ENCODE assay signal across 15 mouse cellular contexts in genomic region chr3:122118651-122119214, GRCm38 (mm10).
DNase-seq lines count a peak whose midpoint lies in the region; ATAC-seq and TF ChIP-seq lines count a peak whose summit lies in the region.
"Had no signal": no experiment of that assay in that cellular context is flagged by ENCODE, and none has a peak within 500 bp of the region (broad histone marks: within the 10 kb centered on the region; RNA-seq: fewer than 3 reads in every experiment).

No protein-coding gene starts in this region.

- TF ChIP-seq EP300 in lung, postnatal 0 days (IDR thresholded peaks at IDR 0.05), result no peak

- H3K9ac ChIP-seq in heart, embryonic 16.5 days (ENCODE audit: low read length), result no peak overlapping the region
- no peak overlapping the region for H3K9ac ChIP-seq in lung, postnatal 0 days (replicated peaks; ENCODE audit: low read depth)
- H3K9ac ChIP-seq in intestine, embryonic 16.5 days (ENCODE audit: low read depth, low read length), result 0 out of 2 replicates have a peak overlapping the region, but pooled peaks have one; percentile 27
- peak overlapping the region; percentile 20; the same call in 1 of the 2 replicates for H3K9ac ChIP-seq in stomach, embryonic 16.5 days (ENCODE audit: low read length)
- H3K9ac ChIP-seq: liver, embryonic 15.5 days; midbrain, embryonic 15.5 days had no signal

- ATAC-seq in heart, embryonic 16.5 days (replicated peaks; ENCODE audit: extremely low read depth, insufficient read depth, low FRiP score), result no peak
- no peak for ATAC-seq in lung, postnatal 0 days
- peak; percentile 39 for ATAC-seq in intestine, embryonic 16.5 days
- no peak for ATAC-seq in stomach, embryonic 16.5 days (ENCODE audit: insufficient read depth, low FRiP score)
- ATAC-seq: hindbrain, postnatal 0 days; midbrain, embryonic 15.5 days had no signal

- H3K27me3 ChIP-seq in heart, embryonic 16.5 days (ENCODE audit: control insufficient read depth, insufficient read depth, low read length), result no peaks in the 10 kb centered on the region
- no peaks in the 10 kb centered on the region for H3K27me3 ChIP-seq in lung, postnatal 0 days (replicated peaks; ENCODE audit: insufficient read depth, low read length)
- no peaks in the 10 kb centered on the region for H3K27me3 ChIP-seq in intestine, embryonic 16.5 days (replicated peaks; ENCODE audit: control insufficient read depth, insufficient read depth, low read length)
- H3K27me3 ChIP-seq in stomach, embryonic 16.5 days (ENCODE audit: control insufficient read depth, insufficient read depth, low read length), result no peaks in the 10 kb centered on the region

- H3K27ac ChIP-seq in heart, embryonic 16.5 days (ENCODE audit: low read length), result peak overlapping the region; percentile 58
- H3K27ac ChIP-seq in lung, postnatal 0 days (ENCODE audit: low read length), result peak overlapping the region; percentile 78
- peak overlapping the region; percentile 71 for H3K27ac ChIP-seq in intestine, embryonic 16.5 days (ENCODE audit: low read length)
- peak overlapping the region; percentile 72 for H3K27ac ChIP-seq in stomach, embryonic 16.5 days (ENCODE audit: low read length)
- H3K27ac ChIP-seq: hindbrain, postnatal 0 days; left cerebral cortex, adult 2 months; midbrain, embryonic 15.5 days had no signal

- WGBS in heart, embryonic 16.5 days, result 41% methylated on average over 9 of the region's 9 CpGs
- 13% methylated on average over 9 of the region's 9 CpGs for WGBS in lung, postnatal 0 days
- WGBS in lung, adult 2 months, result 16% methylated on average over 9 of the region's 9 CpGs
- 38% methylated on average over 9 of the region's 9 CpGs for WGBS in intestine, embryonic 16.5 days
- WGBS in stomach, embryonic 16.5 days, result 27% methylated on average over 9 of the region's 9 CpGs

- H3K4me1 ChIP-seq in heart, embryonic 16.5 days (ENCODE audit: control insufficient read depth, insufficient read depth, low read length), result peaks cover 10% of the 10 kb centered on the region
- H3K4me1 ChIP-seq in lung, postnatal 0 days (ENCODE audit: insufficient read depth, low read depth, low read length), result peaks cover 20% of the 10 kb centered on the region
- H3K4me1 ChIP-seq in lung, adult 2 months (ENCODE audit: control insufficient read depth, insufficient read depth, low read length), result peaks cover 23% of the 10 kb centered on the region
- H3K4me1 ChIP-seq in intestine, embryonic 16.5 days (ENCODE audit: control insufficient read depth, insufficient read depth, low read length), result peaks cover 11% of the 10 kb centered on the region; the same call in 1 of the 2 replicates
- peaks cover 18% of the 10 kb centered on the region for H3K4me1 ChIP-seq in stomach, embryonic 16.5 days (ENCODE audit: control insufficient read depth, insufficient read depth, low read length)

- no peak for DNase-seq in heart, postnatal 25 days (ENCODE audit: low spot score)
- DNase-seq in lung, postnatal 0 days (ENCODE audit: low spot score), result no peak
- no peak for DNase-seq in lung, adult 2 months
- DNase-seq in left cerebral cortex, postnatal 14 days (ENCODE audit: low spot score in 2 of 2), result no peak
- DNase-seq: adrenal gland, postnatal 25 days; embryo, embryonic 11 days; right cerebral cortex, adult 18-20 months; thymus, postnatal 36 days had no signal

- no peak for TF ChIP-seq CTCF in lung, postnatal 0 days (IDR thresholded peaks at IDR 0.05)
- no peak for TF ChIP-seq CTCF in lung, adult 2 months (IDR thresholded peaks at IDR 0.05; ENCODE audit: insufficient read depth, low read length)

- no peak for TF ChIP-seq POLR2A in lung, adult 2 months (IDR thresholded peaks at IDR 0.05; ENCODE audit: borderline replicate concordance, extremely low read depth, low read depth, low read length)

- no peaks in the 10 kb centered on the region for H3K36me3 ChIP-seq in heart, embryonic 16.5 days (ENCODE audit: control insufficient read depth, insufficient read depth)
- H3K36me3 ChIP-seq in lung, postnatal 0 days (ENCODE audit: insufficient read depth, low read length), result no peaks in the 10 kb centered on the region
- H3K36me3 ChIP-seq in intestine, embryonic 16.5 days (ENCODE audit: control insufficient read depth, insufficient read depth, low read length), result no peaks in the 10 kb centered on the region
- H3K36me3 ChIP-seq in stomach, embryonic 16.5 days (ENCODE audit: control insufficient read depth, insufficient read depth, low read length), result no peaks in the 10 kb centered on the region
- H3K36me3 ChIP-seq: liver, embryonic 15.5 days; midbrain, embryonic 15.5 days had no signal

- no peak overlapping the region for H3K4me2 ChIP-seq in heart, embryonic 16.5 days (ENCODE audit: low read depth, low read length)
- H3K4me2 ChIP-seq in lung, postnatal 0 days (replicated peaks; ENCODE audit: low read depth, low read length), result no peak overlapping the region
- H3K4me2 ChIP-seq in intestine, embryonic 16.5 days (ENCODE audit: low read depth, low read length), result peak overlapping the region; percentile 3; the same call in 1 of the 2 replicates
- no peak overlapping the region for H3K4me2 ChIP-seq in stomach, embryonic 16.5 days (ENCODE audit: low read depth, low read length)
- H3K4me2 ChIP-seq: liver, embryonic 15.5 days; midbrain, embryonic 15.5 days had no signal

- intact Hi-C loops in heart, postnatal 25 days (cut with DNase I), result no loop called here
- intact Hi-C loops in left cerebral cortex, postnatal 14 days (cut with DNase I), result no loop called here

- H3K9me3 ChIP-seq in heart, embryonic 16.5 days (replicated peaks; ENCODE audit: control insufficient read depth, low read length), result no peaks in the 10 kb centered on the region
- H3K9me3 ChIP-seq in lung, postnatal 0 days (ENCODE audit: low read length), result no peaks in the 10 kb centered on the region
- no peaks in the 10 kb centered on the region for H3K9me3 ChIP-seq in intestine, embryonic 16.5 days (ENCODE audit: control insufficient read depth, low read length)
- H3K9me3 ChIP-seq in stomach, embryonic 16.5 days (replicated peaks; ENCODE audit: control insufficient read depth, low read length), result no peaks in the 10 kb centered on the region
- H3K9me3 ChIP-seq: liver, embryonic 15.5 days; midbrain, embryonic 15.5 days had no signal

- no peak overlapping the region for H3K4me3 ChIP-seq in heart, embryonic 16.5 days (ENCODE audit: low read length)
- no peak overlapping the region for H3K4me3 ChIP-seq in lung, postnatal 0 days (ENCODE audit: low read depth, low read length)
- H3K4me3 ChIP-seq in lung, adult 2 months (replicated peaks; ENCODE audit: extremely low read depth, low read depth, low read length), result no peak overlapping the region
- no peak overlapping the region for H3K4me3 ChIP-seq in intestine, embryonic 16.5 days (ENCODE audit: low read length)
- H3K4me3 ChIP-seq in stomach, embryonic 16.5 days (replicated peaks; ENCODE audit: low read length), result no peak overlapping the region
- H3K4me3 ChIP-seq: left cerebral cortex, adult 2 months; liver, embryonic 15.5 days; midbrain, embryonic 15.5 days had no signal

Comparison
In these comparisons a context has a peak if more than half of its experiments do, and no peak if none do; other contexts are left out.
1. H3K9ac ChIP-seq: peak in intestine, embryonic 16.5 days (single experiment) and stomach, embryonic 16.5 days (single experiment); none in heart, embryonic 16.5 days (single experiment) and lung, postnatal 0 days (single experiment).
2. Peak in every context shown above with its lines, with median percentiles within 50 percentile points of each other: H3K27ac ChIP-seq.